ENCODE assay signal across 30 mouse cellular contexts in genomic region chr6:31208224-31208623, GRCm38 (mm10).
DNase-seq lines count a peak whose midpoint lies in the region; ATAC-seq and TF ChIP-seq lines count a peak whose summit lies in the region.
"Had no signal": no experiment of that assay in that cellular context is flagged by ENCODE, and none has a peak within 500 bp of the region (broad histone marks: within the 10 kb centered on the region; RNA-seq: fewer than 3 reads in every experiment).

No protein-coding gene starts in this region.

- H3K4me1 ChIP-seq in testis, adult 2 months (ENCODE audit: control insufficient read depth, insufficient read depth, low read length) = peaks cover 5% of the 10 kb centered on the region
- H3K4me1 ChIP-seq: embryonic facial prominence, embryonic 10.5 days; embryonic facial prominence, embryonic 15.5 days; forebrain, embryonic 12.5 days; heart, embryonic 13.5 days; limb, embryonic 13.5 days; liver, embryonic 13.5 days; midbrain, embryonic 13.5 days; neural tube, embryonic 15.5 days had no signal

- H3K27ac ChIP-seq in testis, adult 2 months (ENCODE audit: control insufficient read depth, insufficient read depth, low read depth, low read length) = peak overlapping the region; percentile 24
- H3K27ac ChIP-seq: embryonic facial prominence, embryonic 10.5 days; embryonic facial prominence, embryonic 15.5 days; forebrain, embryonic 12.5 days; heart, embryonic 13.5 days; hindbrain, embryonic 14.5 days; kidney, postnatal 0 days; limb, embryonic 13.5 days; liver, embryonic 13.5 days; midbrain, embryonic 13.5 days; neural tube, embryonic 15.5 days had no signal

- ATAC-seq in CD4-positive, CD25-positive, alpha-beta regulatory T cell, adult 4 months = no peak
- peak; percentile 69 for ATAC-seq in monocyte, adult 5-6 weeks (replicated peaks; ENCODE audit: insufficient number of reproducible peaks, low FRiP score, low TSS enrichment, poor library complexity, severe bottlenecking)
- ATAC-seq: forebrain, postnatal 0 days; inflammation-experienced regulatory T-cells, adult 6 months; midbrain, embryonic 13.5 days had no signal

- H3K27me3 ChIP-seq in testis, adult 2 months (ENCODE audit: control insufficient read depth, insufficient read depth, low read length) = no peaks in the 10 kb centered on the region
- H3K27me3 ChIP-seq: embryonic facial prominence, embryonic 15.5 days; limb, embryonic 13.5 days; megakaryocyte, embryonic 14.5 days; midbrain, embryonic 13.5 days had no signal

- no peak for TF ChIP-seq CTCF in testis, adult 2 months (IDR thresholded peaks at IDR 0.05; ENCODE audit: control insufficient read depth, insufficient read depth, insufficient replicate concordance, low read depth, low read length)

- DNase-seq in CD4-positive, CD25-positive, alpha-beta regulatory T cell, adult 2 months (ENCODE audit: low read depth, low spot score) = peak; percentile 30
- no peak for DNase-seq in testis, postnatal 14 days (ENCODE audit: low spot score)
- DNase-seq in cerebellum, postnatal 10 days = no peak
- no peak for DNase-seq in right cerebral cortex, postnatal 36 days (ENCODE audit: low spot score in 2 of 2)
- DNase-seq: adrenal gland, postnatal 14 days; cerebellum, adult 18-20 months; cerebellum, postnatal 14 days; forebrain, postnatal 0 days; gastrocnemius, postnatal 10 days; heart, postnatal 10 days; kidney, adult 2 months; kidney, postnatal 4 days; liver, embryonic 13.5 days; lung, adult 18-20 months; lung, postnatal 10 days; thymus, postnatal 14 days had no signal

- H3K36me3 ChIP-seq in testis, adult 2 months (ENCODE audit: control insufficient read depth, insufficient read depth, low read length) = no peaks in the 10 kb centered on the region
- H3K36me3 ChIP-seq: embryonic facial prominence, embryonic 10.5 days; embryonic facial prominence, embryonic 15.5 days; forebrain, embryonic 12.5 days; heart, embryonic 13.5 days; limb, embryonic 13.5 days; liver, embryonic 13.5 days; midbrain, embryonic 13.5 days; neural tube, embryonic 15.5 days had no signal

- no peak for TF ChIP-seq POLR2A in testis, adult 2 months (IDR thresholded peaks at IDR 0.05; ENCODE audit: control insufficient read depth, low read depth, low read length)

- no peak overlapping the region for H3K4me3 ChIP-seq in testis, adult 2 months (ENCODE audit: control insufficient read depth, low read depth, low read length)
- H3K4me3 ChIP-seq: embryonic facial prominence, embryonic 10.5 days; embryonic facial prominence, embryonic 15.5 days; forebrain, embryonic 12.5 days; heart, embryonic 13.5 days; limb, embryonic 13.5 days; liver, embryonic 13.5 days; megakaryocyte, embryonic 14.5 days; midbrain, embryonic 13.5 days; neural tube, embryonic 15.5 days had no signal
